Mouse (Mus musculus) brain, embryonic 18.5 days (tissue): ENCODE measurements around the gene Slc9a9.
A peak's percentile ranks its signal among the peaks of the same experiment; 100 is the strongest.

Experiments
- DNase-seq: peaks from one replicate; pipeline ENCODE4 v3.0.0-alpha.2; 2012; ENCODE audit warnings: low read depth, low spot score

The Slc9a9 gene

DNA sequence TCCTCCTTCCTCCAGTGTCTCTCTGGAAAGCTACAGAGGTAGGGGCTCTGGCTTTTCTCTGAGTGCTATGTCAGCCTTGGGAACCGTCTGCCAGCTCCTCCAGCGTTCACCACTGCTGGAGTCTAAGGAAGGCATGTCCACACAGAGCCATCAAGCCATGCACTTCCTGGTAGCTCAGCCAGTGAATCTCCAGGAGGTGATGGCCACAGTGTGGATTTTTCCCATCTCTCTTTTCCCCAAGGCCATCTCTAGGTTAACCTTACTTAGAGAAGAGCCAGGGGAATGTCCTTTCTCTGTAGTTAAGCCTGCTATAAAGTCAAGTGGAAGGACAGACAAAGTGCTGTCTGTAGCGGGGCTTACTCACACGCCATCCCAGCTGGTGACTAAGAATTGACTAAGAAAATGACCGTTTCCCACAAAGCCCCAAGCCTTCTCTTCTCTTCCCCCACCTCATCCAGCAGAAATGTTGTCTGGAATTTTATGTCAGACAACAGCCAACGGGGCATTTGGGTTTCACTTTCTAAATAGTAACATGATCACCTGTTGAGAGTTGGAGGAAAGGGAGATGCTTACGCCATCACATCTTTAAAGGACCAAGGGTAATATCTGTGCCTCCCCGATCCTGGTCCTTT, 523.3 kb downstream of the Slc9a9 start:
- DNase-seq = no peak

DNA sequence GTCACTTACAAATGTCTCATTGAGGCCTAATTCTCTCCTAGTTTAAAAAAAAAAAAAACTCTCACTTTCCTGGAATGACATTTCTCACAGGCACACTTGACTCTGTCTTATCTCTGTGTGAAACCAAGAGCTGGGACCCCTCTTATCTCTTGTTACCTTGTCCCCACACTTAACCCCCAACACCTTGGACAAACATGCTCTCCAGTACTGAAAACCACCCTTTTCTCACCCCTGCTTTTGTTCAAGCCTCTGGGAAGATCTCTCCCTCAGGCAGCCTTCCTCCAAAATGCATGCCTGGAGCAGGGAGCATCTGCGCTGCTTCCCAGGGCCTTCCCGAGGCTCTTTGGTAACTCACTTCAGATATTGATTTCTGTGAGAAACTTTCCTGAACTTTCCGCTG, 524.0 kb downstream of the Slc9a9 start:
- no peak for DNase-seq

DNA sequence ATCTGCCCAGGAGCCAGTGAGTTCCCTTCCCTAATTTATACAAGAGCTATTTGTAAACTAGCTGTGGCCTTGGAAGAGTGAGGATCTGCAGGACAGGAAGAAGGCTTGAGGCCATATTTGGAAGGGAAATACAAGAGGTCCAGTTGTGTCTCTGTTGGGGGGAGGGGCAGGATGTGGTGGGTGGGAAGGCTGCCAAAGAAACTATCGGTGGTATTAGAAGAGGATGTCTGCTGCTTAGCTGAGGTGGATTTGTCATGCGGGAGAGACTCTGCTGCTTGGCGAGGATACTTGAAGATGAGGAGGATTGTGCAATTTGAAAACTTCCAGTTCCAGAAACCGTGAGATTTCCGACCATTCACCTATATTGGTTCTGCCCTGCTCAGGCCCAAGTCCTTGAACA, 524.4 kb downstream of the Slc9a9 start:
- DNase-seq = no peak

DNA sequence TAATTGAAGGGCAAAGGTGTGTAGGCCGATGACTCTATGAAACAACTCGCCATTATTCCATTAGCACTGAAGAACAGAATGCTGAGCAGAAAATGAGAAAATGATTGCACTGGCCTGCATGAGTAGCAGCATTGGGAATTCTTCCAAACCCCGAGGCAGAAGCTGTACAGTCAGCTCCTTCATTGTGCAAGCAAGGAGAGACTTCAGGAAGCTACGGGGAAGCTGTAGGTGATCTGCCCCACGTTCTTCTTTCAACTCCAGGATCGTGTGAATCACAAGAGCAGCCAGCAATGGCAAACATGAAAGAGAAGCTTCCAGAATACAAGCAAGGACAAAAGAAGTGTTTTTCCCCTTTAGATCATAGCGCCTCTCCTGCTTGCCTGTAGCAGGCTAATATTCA, 538.0 kb downstream of the Slc9a9 start:
- DNase-seq = no peak

DNA sequence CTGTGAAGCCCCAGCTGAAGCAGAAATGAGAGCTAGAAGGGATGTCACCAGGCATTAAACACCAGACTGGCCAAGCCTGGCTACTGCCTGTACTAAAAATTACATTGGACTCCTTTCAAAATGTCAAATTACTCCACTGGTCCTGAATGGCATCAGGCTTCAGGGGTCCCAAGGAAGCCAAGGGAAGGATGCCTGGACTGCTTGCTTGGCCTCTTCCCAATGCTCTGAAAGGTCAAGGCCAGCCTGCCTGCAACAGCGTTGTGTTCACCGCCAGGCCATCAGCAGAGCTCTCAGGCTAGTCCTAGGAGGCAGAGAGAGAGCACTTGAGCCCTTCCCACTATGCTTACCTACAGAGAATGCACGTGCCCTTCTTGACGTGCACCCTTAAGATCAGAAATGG, 539.0 kb downstream of the Slc9a9 start:
- DNase-seq = no peak

DNA sequence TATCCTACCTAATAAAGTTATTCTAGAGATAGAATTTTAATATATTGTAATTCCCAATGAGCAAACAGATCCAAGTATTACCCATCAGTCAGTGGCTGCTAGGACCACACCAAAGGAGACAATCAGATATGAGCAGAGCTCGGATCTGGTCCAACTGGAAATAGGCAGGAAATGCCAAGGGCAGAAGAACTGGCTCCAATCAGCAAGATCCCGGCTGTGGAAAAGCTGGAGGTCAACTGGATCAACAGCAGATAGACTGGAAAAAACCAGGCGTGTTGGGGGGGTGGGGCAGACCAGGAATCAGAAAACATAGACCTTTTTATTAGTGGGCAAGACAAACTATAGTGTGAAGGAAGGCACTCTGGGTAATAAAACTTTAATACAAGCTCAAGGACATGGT, 550.3 kb downstream of the Slc9a9 start:
- no peak for DNase-seq

DNA sequence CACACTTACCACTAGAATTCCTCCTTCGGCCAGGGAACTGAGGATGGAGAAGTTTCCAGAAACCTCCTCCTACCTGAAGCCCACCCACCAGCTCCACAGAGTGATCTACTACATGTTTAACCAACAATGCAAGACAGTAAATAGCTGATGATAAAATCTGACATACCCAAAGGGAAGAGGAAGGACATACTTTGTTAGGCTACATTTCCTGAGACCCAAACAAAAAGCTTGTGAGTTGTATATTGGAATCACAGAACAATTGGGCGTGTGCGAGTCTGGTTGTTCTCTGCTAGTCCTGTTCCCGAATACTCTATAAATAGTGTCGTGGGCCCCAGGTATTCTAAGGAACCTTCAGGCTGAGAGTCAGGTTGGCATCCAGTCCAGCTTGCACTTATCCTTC, 551.6 kb downstream of the Slc9a9 start:
- DNase-seq = no peak

DNA sequence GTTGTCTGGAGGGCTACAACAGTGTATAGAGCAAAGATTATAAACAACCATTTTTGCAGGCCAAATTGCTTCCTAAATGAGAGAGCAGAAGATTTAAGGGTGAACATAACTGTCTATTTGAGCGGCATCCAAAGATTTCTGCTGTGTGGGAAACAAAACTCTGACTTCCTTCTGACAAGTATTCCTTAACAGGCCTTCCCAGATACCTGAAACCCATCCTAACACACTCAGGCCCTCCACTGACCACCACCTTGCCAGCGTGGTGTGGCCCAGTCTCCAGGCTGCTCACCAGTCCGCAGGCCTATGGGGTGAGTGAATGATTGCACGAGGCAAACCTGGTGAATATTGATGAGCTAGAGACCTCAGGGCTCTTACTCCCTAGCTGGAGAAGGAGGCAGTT, 557.3 kb downstream of the Slc9a9 start:
- no peak for DNase-seq

DNA sequence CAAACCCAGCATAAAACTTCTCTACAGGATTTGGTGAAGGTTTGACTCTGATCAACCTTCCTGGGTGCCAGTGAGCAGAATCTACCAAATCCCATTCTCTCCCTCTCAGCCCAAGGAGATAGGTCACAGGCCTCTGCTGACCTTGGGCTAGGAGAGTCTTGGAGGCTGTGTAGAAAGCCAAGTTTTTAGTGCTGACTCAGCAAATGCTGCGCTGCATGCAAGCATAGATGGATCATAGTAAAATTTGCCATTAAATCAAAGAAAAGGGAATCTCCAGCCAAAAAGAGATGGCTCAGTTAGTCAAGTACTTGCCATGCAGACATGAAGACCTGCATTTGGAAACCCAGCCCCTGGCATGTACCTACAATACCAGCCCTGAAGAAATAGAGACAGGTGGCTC, 558.4 kb downstream of the Slc9a9 start:
- no peak for DNase-seq

DNA sequence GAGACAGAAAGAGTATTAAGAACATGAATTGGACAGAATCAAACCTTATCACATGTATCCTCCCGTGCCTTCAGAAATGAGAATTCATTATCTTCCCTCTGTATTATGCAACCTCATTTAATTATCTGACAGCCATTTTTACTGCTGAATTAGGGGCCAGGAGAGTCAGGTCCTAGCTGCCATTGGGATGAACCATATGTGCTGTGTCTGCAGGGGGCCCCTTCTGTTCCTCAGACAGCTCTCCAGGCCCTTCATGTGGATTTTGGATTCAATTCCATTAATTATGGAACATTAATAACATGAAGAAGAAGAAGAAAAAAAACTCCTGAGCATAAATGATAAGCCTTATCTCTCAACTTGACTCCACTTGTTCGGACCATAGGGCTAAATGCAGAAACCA, 559.4 kb downstream of the Slc9a9 start:
- DNase-seq = no peak

DNA sequence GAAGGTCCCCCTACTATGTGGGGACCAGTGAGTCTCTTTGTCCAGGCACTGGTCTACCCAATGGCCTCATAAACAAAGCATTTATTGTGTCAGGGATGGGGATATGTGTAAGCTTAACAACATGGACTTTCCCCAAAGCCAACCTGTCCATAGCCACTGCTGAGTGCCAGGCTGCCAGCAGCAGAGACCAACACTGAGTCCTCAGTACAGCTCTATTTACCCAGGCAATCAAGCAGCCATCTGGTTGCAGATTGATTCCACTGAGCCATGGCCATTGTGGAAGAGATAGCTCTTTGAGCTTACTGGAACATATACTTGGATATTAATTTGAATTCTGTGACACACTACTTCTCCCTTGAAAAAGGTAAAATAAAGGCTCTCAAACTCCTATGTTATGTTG, 570.2 kb downstream of the Slc9a9 start:
- DNase-seq = no peak

DNA sequence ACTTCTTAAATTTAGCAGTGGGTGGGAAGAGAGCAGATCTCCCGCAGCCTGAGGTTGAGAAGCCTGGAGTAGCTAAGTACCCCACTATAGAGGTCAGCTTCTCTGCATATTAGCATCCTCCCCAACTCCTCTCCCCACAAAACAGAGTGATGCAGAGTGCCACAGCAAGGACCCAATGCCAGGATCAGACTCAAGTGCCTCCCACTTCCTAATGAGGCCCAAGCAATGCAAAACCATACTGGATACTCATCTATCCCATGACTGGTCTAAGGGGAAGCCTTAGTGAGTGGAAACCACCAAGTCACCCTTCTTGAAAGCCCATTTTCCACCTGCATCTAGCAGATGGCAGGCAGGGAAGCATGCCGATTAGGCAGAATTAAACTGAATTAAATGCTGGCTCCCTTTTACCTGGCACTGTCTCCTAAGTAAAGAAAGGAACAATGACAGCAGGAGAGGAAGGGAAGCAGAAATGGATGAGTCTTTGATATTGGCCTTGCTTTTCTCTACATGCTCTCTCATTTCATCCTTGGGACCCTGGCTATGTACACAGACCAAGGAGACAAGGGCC, 573.0 kb downstream of the Slc9a9 start:
- no peak for DNase-seq

DNA sequence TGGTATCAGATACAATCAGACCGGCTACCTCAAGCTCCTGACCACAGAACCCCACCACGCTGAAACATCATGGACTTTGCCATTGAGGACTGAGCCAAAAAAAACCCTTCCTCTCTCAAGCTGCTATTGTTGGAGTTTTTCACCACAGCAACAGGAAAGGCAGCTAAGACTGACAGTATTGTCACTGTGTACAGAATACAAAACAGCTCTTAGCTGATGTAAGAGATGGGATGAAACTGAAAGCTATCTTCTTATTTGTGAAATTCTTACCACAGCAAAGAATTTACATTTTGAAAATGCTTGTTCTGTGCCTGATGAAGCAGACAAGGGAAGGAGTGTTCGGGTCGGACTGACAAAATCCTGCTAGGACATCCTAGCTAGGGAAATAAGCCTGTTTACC, 584.5 kb downstream of the Slc9a9 start:
- no peak for DNase-seq

DNA sequence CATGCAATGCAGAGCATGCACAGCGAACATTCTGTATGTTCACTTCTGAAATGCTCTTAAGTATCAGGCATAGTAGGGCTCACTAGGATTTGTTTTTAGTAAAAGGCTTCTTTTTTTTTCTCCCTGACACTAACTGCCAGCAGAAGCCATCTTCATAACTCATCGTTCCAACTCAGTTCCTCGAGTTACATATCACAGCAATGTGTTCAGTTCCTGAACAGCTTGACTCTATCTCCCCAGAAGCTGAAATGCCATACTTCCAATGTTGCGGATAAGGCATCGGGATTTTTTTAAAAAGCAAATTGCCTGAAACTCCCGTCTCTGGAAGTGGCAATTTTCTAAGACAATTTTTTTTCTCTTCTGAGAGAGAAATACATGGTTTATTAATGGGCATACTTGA, 586.1 kb downstream of the Slc9a9 start:
- DNase-seq = peak; percentile 64

DNA sequence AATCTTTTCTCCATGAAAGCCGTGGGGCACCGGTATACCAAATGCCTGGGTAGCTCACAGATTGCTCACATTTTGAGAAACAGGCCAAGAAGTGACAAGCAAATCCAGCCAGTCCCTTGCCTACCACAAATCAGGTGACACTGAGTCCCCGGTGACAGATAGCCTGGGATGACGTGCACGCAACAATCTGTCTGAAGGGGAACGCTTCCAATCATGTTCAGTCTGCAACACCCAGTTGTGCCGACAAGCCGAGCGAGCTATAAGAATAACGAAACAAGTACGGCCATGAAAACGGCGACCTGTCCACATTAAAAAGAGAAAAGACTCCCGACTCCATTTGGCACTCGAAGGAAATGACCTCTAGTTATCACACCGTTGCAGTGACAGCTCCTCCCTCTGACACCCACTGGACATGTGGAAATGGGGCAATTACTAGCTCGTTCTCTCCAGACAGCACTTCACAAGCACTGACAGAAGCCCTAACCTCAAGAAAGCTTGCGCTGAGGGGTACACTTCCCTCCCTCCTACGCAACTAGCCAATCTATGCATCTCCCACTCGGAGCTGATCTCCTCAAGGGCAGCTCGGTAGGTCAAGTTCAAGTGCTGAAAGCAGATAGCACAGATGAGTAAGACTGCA, 587.1 kb downstream of the Slc9a9 start:
- no peak for DNase-seq

DNA sequence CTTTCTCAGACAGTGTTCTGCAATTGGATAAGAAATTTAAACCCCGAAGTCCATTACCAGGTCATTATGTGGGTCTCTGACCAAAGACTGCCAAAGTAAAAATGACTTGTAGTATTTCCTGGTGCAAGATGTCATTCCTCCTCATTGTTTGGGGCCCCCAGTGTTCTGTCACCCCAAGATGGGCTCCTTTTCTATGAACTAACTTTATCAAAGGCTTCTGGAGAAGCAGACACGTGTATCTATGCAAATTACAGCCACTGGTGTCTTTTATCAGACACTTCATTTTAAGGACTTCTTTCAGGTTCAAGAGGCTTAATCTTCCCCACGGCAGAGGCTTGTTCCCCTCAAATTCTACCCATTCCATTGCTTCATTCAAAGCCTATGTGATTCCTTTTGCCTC, 593.1 kb downstream of the Slc9a9 start:
- no peak for DNase-seq

DNA sequence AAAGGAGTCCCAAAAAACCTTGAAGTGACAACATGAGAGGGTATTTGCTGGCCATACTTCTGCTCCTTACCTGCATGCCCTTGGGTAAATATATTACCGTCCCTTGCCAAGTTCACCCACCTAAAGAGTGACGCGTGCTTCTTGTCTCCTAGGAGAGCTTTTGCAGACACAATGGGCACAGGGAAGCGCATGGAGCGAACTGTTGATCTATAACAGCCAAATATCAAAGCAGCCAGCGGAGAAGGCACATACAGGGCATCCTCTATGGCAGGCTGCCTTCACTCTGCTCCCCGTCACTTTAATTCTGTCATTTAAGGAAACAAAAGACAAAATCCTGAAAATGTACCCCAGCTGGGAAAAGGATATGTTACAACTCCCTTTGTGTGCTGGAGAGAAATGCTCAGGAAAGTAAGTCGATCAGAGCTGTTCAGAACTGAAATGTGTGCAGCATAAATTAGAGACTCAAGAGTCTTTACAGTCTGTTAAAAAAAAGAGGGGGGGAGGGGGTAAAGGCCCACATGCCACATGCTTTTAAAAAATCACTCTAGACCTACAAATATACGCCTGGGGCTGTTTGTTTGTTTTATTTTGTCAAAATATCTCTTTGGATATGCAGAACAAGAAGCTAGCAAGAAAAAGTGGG, 594.3 kb downstream of the Slc9a9 start:
- DNase-seq = peak; percentile 37

DNA sequence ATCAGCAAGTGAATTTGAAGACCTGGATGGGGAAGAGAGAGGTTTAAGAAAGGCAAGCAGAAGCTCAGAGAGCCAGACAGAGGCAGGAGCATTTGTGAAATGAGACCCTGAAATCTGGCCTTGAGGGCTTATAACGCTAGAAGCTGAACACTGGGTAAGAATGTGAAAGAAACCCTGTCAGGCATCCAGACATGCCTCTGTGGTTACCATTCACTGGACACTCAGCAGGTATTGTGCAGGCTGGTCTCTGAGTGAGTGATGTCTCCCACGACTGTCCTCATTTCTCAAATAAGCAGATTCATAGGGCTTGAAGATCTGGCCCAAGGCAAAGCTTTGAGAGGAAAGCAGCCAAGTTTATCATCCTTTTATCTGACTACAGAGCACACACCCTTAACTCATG, 596.5 kb downstream of the Slc9a9 start:
- DNase-seq = no peak

DNA sequence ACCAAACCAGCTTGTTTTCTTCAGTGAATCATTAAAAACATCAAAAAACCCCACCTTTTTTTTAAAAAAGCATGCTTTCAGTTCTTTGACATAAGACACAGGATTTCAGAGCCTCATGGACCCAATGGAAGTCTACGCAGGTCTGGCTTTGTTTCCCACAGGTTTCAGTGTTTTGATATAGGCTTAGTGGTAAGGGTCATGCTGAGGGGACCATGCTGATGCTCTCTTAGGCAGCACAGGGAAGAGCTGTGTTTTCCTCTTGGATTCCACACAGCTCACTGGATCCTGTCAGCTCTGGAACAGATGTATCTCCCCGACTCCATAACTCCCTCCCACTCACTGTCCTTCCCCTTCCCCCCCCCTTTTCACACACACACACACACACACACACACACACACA, 597.2 kb downstream of the Slc9a9 start:
- DNase-seq = no peak

DNA sequence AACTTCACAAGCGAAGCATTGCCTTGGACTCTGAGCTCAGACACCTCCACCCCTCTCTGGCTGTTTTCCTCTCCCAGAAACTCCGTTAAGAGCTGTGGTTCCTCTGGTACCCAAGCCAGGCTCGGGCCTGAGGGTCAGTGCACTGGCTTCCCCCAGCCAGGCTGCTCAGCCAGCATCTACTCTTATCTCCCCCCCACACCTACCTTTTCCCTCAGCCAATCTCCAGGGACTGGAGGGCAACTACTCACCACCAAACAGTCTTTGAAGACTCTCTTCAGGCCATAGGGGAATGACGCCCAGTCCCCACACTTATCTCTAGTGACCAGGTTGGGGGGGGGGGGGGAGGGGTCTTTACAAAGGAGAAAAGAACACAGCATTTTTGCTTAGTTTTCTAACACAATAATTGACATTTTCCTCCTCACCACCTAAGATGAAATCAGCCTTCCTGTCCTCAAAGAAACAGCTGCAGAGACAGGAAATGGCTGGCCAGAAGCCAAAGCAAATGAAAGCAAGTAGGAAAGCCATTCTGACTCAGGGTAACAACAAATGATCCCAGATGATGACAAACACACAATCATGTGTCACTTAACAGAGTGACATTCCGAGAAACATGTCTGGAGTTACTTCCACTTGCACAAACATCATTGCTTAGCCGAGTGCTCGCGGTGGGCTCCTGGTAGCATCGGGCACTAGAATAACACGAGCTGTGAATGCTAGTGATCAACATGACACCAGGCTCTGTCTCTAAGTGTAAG, 610.1 kb downstream of the Slc9a9 start:
- no peak for DNase-seq
